Mouse (Mus musculus) adrenal gland, postnatal 25 days (tissue): ENCODE measurements around the gene Aspm. TPM values are rescaled to one million over a fixed set of nuclear protein-coding genes. Genes with fewer than 3 reads are reported as not detected.
A peak's percentile ranks its signal among the peaks of the same experiment; 100 is the strongest.
"Not testable (repeated sequence)": the region's sequence is repeated elsewhere in the genome, so short reads cannot be mapped to it uniquely, and the experiment has no call there.

Experiments used
- DNase-seq: peaks from one replicate; pipeline ENCODE4 v3.0.0; 2021; ENCODE audit warnings: mixed read lengths
- long read RNA-seq: library from polyadenylated mRNA; stranded (forward); transcript quantifications from one replicate; pipeline ENCODE4 v2.0.0, GENCODE M21; 2021
- total RNA-seq: library from RNA; stranded (reverse); gene quantifications from 2 replicates; pipeline ENCODE4 v1.2.3, GENCODE M21; 2021

The Aspm gene
- total RNA-seq = 3.5 and 5.5 TPM in 2 replicates
- long read RNA-seq, partial matches to known transcripts = 2 of 2 reads
- long read RNA-seq, other reads (novel, unspliced or antisense) = 0 of 2 reads

DNA sequence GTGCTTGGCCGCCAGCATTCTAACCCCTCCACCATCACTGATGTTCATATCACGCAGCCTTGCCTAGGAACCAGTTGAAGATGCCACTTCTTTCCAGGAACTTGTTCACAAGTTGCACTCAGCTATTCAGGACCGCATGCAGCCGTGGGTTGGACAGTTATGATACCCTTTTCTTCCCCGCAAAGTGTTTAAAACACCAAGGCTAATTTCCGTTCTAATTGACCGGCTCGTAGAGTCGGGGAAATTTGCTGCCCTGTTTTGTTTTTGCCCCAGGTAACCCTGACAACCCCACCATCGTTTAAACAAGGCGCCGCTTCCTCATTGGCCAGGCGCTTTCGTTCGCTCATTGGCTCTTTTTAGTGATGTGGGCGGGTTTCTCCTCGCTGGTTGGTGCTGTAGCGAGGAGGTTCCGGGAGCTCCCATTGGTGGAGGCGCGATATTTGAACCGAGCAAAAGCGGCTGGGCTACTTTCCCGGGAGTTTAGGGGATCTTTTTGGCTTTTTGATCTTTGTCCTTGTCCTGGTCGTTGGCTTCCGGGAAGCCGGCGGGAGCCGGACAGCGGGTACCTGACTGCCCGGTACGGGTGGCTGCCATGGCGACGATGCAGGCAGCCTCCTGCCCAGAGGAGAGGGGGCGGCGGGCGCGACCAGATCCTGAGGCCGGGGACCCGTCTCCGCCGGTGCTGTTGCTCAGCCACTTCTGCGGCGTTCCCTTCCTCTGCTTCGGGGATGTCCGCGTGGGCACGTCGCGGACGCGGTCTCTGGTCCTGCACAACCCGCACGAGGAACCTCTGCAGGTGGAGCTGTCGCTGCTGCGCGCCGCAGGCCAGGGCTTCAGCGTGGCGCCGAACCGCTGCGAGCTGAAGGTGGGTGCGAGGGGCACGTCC, at the start of gene Aspm:
Gene Aspm, plus strand, starts transcription at position 433 of the 886 bp plus-strand sequence.
- DNase-seq = peak; percentile 84

DNA sequence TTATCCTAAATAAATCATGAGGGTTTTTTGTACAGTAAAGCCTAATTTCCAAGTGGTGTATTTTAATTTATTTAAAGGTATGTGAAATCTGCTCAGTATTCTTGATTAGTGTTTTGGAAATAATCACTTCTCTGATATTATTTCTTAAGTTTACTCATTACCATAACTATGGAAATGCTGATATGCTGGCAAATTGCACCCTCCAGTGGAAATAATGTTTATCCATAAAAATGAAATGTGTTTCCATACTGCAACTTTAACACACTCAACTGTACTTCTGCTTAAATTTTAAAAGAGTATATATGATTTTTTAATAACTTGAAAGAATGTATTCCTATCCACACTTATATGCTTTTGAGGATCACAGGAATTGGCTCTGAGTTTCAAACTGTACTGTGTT, 48.8 kb upstream of the Aspm start:
- no peak for DNase-seq

DNA sequence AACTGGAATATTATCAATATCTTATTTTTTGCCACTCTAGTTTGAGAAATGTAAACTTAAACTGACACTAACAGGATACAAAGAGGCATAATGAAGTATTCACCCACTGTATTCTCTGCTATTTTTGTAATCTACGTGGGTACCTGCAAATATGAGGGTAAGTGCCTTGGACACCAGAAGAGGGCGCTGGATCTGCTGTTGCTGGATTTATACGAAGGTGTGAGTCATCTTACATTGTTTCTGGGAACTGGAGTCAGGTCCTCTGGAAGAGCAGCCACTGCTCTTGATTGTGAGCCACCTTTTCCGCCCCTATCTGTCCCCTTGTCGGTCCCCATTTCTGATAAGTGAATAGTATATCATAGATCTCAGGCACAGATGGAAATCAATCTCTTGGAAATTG, 46.9 kb upstream of the Aspm start:
- no peak for DNase-seq

DNA sequence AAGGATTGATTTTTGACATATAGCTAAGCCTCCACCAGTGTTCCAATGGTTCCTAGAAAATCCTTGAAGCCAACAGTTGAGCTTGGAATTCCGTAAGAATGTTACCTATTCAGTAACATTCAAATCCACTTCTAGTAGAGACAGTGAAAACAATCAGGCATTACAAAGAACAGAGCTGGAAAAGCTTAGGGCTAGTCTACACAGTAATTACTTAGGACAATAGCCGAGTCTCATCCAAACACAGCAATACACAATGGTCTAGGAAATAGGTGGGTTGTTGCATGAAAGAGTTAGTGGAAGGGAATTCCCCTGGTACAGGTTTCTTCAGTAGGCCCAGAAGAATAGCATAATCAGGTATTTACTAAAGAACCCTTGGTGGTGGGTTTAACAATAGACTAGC, 42.2 kb upstream of the Aspm start:
- not testable (repeated sequence) for DNase-seq

DNA sequence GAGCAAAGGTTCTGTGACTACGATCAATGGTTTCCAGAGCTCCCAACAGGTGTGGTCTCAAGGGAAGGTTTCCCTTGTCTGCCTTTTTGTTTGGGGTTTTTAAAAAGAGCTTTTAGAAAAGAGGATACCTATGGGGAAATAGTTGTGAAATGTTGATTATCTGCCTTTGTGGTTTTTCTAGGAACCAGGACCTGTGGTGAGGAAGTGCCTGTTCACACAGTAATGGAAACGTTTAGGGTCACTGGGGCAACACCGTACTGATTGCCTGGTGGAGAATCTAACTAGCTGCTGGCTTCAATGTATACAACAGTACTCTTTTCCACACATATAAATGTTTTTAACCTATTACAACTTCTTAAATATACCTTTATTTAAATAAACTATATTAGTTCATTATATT, 41.1 kb upstream of the Aspm start:
- DNase-seq = no peak

DNA sequence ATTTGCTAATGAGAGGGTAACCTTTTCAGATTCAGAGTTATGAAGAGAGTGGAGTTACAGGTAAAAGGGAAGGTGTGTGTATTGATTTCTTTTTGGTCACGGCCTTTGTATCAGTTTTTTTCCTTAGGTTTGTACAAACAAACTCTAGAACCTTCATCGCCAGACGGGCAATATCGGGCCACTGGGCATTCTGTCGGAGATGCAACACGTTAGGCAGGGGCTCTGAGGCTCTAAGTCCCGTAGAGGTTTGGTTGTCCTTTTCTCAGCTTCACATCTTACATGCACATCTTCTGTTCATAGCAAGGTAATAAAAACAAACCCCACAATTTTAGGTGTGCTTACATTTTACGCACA, 33.1 kb upstream of the Aspm start:
- no peak for DNase-seq

DNA sequence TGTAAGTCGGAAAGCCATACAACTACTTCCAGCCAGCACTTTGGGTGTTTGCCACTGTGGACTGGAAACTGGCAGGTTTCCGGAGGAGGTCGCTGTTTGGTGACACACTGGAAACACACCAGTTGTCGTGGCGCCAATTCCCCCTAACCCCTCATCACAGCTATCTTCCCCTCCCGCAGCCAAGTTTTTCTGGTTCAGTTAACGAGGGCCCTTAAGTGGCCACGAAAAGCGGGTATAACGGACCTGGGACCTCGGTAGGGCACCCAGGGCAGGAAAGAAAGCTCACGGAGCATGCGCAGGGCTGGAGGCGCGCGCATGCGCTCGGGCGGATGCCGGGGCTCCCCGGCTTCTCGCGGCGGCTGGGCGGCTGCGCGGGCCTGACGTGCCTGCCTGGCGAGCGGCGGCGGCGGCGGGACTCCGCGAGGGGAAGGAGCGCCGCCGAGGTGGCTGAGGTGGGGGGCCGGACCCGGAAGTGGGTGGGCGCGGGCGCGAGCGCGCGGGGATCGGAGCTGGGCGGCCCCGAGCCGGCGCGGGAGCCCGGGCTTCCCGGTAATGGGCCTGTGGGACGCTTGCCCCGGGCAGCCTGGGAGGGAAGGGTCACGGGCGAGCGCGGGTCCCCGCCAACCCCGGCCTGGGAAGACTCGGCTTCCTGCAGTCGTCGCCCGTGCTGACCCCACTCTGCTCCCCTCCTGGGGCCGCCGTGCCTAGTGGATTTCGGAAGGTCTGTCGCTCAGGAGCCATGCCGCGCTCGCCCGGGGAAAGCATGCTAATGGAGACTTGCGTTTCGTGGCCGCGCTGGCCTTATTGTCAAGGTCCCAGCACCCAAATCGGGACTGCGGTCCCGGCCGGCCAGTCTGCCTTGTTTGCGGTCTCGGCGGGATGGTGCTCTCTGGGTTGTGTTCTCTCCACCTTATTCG, 32.4 kb upstream of the Aspm start, which contains the start of gene Zbtb41:
Gene Zbtb41, plus strand, starts transcription at position 414 of the 917 bp plus-strand sequence.
- DNase-seq = peak; percentile 89

DNA sequence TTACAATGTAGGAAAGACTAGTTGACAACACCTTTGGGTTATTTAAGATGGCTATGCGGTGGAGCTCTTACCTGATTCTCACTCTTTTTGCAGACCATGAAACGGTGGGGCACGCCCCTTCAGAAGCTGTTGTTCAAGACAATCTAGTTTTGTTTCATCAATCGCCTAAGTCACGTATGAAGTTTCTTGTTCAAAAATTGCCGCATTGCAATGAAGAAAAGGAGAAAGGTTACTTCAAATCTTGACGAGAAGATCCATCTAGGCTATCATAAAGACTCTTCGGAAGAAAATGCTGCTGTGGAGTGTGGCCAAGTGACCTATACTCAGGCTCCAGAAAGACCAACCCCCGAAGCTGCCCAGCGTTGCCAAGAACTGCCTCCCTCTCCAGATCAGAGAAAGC, 31.6 kb upstream of the Aspm start:
- peak; percentile 7 for DNase-seq

DNA sequence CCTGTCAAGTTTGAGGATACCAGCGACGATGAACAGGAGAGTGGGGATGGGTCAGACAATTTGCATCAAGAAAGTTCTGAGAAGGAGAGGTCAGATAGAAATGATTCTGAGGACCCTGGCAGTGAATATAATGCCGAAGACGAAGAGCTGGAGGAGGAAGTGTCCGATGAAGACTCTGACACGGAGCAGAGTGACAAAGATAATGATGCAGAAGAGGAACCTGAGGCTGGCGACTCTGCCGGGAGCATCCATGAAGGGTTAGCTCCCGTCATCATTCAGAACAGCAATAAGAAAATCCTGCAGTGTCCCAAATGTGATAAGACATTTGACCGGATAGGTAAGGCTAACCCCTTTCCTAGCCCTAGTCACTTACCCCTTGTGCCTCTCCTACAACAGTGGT, 30.6 kb upstream of the Aspm start:
- no peak for DNase-seq

DNA sequence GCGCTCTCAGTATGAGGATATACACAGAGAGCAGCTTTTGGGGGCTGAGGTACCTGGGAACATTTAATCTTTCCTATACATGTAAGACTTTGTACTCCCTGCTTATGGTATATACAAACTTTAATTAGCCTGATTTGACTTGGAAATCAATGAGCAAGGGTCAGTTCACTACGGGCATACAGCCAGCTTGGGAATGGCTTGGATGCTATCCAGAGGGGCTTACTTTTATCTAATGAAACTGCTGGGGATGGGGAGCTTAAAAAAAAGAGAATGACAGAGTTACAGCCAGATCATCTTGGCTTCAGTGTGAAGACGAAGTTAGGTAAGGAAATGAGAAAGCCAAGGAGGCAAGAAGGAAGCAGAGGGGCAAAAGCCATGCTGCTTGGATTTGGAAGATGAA, 29.6 kb upstream of the Aspm start:
- DNase-seq = no peak

DNA sequence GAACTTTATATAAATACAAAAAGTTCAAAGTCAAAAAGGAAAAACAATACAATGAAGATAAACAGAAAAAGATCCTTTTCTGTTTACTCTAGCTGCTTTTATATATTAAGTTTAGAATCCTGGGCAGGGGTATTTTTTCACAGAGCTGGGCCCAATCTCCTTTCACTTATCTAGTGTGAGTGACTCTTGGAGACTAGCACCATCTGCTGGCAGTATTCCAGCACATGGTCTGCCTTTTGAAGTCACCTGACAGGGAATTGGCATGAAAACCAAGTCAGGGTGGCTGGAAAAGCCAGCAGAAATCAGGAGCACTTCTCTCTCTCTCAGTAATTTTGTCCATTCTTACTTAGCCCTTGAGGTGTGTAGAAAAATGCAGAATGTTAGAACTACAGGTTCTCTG, 16.2 kb upstream of the Aspm start:
- DNase-seq = peak; percentile 28

DNA sequence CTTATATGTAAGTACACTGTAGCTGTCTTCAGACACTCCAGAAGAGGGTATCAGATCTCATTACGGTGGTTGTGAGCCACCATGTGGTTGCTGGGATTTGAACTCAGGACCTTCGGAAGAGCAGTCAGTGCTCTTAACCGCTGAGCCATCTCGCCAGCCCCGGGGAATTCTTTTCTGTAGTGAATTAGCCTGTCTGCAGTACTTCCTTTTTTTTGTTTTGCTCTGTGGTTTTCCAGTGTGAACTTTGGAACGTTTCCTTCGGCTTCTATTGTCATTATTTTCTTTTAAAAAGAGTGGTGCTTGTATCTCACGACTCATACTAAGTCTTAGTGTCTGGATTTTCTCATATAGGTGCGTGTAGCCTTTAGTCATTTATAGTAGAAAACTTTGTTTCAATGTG, 11.5 kb upstream of the Aspm start:
- DNase-seq = not testable (repeated sequence)

DNA sequence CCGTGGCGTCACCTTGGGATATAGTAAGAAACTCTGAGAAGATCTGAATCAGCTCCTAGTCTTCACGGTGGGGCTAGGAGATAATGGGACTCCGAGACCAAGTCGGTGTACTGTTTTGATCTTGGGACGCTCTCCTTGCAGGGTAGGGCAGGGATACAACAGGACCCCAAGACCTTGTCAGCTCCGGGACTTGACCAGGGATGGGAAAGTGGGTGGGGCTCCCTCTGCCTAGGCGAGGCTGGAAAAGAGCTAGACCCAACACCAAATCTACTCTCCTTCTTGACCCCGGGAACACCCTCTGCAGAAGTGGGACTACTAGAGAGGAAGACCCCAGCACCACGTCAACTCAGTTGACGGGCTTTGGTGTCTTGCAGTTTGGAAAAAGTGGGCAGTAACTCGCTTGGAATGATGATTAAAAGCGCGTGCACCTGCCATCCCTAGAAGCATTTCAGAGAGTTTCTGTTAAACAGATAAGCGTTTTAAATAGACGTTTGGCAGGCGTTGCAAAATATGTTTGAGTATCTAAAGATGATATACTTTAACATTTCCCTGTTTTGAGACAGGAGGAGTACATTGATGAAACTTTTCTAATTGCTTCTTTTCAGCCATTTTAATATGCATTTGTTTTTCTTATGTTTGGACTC, 776 bp downstream of the Aspm start:
- DNase-seq = no peak

DNA sequence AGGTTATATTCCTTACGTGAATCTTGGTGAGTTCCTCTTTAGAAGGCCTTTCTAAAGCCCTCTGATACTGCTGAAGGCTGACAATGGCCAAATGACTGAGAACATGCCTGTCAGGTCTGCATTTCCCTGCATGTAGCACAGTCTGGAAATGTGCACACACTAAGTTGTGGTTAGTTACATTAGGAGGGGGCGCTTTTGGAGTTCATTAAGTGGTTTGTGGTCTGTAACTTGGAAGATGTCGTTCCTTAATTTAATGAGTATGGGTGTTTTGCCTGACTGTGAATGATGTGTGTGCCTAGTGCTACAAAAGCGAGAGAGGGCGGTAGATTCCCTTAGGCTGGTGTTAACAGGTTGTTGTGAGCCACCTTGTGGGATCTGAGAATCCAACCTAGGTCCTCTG, 6.2 kb downstream of the Aspm start:
- no peak for DNase-seq

DNA sequence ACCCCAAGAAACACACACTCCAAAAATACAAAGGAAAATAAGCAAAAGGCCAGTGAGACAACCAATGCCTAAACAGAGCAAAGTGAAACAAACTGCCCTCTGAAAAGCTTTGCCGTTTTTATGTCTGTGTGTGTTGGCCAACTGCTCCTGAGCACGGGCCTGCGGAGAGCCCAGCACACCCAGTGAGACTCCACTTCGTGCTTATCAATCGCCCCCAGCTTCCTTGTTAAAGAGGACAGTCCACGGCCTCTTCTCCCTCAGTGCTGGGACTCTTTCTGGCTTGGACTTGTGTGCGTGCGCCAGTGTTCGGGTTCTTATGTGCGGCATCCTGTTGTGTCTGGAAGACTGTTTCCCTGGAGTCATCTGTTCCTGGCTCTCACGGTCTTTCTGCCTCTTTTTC, 11.4 kb downstream of the Aspm start:
- DNase-seq = no peak

DNA sequence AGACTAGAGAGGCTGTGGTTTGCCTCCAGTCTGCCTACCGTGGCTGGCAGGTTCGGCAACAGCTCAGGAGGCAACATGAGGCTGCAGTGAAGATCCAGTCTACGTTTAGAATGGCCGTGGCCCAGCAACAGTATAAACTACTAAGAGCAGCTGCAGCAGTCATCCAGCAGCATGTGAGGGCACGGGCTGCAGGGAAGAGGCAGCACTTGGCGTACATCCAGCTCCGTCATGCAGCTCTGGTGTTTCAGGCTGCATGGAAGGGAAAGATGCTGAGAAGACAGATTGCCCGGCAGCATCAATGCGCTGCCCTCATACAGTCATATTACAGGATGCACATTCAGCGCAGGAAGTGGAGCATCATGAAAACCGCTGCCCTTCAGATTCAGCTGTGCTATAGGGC, 24.3 kb downstream of the Aspm start:
- no peak for DNase-seq

DNA sequence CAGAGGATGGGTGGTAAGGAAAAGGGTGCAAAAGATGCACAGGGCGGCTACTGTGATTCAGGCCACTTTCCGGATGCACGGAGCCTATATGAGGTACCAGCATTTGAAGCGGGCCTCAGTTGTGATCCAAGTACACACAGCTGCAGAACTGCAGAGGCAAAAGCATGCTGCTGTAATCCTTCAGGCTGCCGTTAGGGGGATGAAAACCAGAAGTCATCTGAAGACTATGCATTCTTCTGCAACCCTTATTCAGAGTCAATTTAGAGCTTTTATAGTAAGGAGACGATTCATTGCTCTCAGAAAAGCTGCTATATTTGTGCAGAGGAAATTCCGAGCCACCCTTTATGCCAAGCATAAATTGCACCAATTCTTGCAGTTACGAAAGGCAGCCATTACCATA, 25.7 kb downstream of the Aspm start:
- DNase-seq = no peak

DNA sequence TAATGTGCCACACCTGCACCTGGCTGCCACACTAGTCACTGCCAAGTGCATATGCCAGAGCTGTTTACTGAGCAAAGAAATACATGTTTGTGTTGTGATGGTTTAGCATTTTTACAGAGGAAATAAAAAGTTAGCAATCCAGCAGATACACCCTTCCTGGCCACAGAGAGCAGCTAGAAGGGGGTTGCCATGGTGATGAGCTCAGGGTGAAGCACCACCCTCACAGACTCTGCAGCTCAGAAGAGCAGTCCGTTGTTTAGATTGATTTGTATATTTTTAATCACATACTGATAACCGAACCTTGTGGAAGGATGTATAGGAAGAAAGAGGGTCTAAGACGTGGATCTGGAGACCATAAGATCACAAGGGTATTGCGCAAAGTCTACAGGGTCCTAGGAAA, 26.6 kb downstream of the Aspm start:
- DNase-seq = no peak

DNA sequence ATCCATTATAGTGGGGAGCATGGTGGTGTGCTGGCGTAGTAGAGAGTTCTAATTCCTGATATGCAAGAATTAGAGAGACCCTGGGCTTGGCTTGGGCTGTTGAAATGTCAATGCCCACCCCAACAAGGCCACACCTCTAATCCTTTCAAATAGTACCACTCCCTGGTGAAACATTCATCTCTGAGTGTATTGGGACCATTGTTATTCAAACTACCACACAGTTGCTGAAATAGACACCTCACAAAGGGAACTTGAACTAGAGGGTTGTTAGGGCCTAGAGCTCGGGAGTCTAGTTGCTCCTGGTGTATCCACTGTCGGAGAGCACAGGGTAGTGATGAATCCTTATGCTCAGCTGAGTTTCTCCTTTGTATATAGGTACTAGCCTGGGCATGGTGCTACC, 40.1 kb downstream of the Aspm start:
- DNase-seq = no peak

DNA sequence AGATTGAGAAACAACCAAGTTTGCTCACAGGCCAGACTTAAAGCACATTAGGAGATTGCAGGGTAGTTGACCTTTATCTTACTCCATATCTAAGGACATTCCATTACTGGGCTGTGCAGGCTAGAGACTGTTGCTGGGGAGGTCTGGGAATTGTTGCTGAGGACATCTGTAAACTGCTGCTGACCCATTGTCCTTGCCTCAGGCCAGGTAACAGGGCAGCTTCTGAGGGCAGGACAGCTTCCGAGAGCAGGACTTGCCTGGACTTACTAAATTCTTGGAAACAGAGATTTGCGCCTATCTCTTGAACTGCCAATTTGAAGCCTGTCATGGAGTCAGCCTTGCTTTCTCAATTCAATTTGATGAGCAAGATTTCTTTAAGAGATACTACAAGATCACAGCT, 40.8 kb downstream of the Aspm start:
- DNase-seq = no peak

DNA sequence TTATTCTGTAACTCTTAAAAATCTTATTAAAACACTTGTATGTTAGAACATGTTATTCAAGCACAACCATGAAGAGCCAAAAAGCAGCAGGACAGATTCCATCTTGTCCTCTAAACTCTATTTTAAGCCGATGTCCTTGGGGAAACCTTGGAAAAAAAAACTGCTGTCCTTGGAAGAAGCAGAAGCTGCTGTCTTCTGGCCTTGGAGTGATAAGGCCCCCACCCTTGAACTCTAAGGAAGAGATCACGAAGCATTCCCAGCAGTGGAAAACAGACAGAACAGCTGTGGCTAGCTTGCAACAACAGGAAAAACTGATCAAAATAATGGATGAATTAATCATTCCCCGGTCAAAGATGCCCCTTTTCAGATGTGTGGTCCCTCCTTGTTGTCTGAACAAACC, 41.6 kb downstream of the Aspm start:
- no peak for DNase-seq

DNA sequence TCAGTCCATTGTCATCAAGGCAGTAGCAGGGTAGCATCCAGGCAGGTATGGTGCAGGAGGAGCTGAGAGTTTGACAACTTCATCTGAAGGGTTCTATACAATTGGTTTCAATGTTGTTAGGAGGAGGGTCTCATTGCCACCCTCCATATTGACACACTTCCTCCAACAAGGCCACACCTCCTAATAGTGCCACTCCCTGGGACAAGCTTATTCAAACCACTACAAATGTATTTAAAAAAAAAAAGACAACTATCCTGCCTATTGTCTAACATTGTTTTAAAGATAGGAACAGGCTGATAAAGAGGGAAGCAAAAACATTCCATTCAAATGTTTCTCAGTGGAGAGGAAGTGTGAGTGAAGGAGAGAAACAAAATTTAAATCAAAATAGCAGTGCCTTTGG, 45.2 kb downstream of the Aspm start:
- no peak for DNase-seq

DNA sequence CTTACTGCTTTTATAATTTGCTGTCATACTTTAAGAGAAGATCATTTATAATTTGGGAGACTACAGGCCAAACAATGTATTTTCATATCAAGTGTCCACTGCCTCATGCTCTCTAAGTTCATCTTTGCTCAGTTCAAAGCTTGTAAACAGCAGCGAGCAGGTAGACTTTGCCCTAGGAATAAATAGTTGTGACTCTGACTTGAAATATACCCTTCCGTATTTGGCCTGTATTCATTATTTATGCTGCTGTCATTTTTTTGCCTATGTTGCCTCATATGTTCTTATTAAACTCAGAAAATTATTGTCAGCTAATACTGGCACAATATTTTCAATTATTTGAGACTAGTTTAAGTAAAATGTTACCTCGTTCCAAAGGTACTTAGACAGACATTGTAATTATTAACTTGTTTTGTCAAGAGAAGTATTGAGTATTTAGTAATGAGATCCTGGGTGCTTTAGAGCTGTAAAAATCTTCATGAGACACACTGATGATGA, 46.7 kb downstream of the Aspm start, which contains the start of gene F13b:
Gene F13b, plus strand, starts transcription at position 445 of the 495 bp plus-strand sequence.
- no peak for DNase-seq
